Mouse (Mus musculus) fat pad, adult 2 months (tissue): ENCODE data around the gene Gm17482.
A peak's percentile ranks its signal among the peaks of the same experiment; 100 is the strongest.
"Not testable (repeated sequence)": the region's sequence is repeated elsewhere in the genome, so short reads cannot be mapped to it uniquely, and the experiment has no call there.

Experiments used
- DNase-seq: peaks from one replicate; pipeline ENCODE4 v3.0.0-alpha.2; 2011; ENCODE audit warnings: low read depth, low spot score; ENCODE audit errors: extremely low read depth

Gene Gm17482

GRCm38 (mm10) chr6:115227043-115227442 lies at the start of gene Gm17482:
Gene Gm17482, plus strand, starts transcription at chr6:115227343.
- DNase-seq, result no peak

GRCm38 (mm10) chr6:115178826-115179225 lies 48.3 kb upstream of the Gm17482 start:
- no peak for DNase-seq

- no peak for DNase-seq
These were observed 46.0 kb upstream of the Gm17482 start for GRCm38 (mm10) chr6:115181094-115181493.

GRCm38 (mm10) chr6:115191111-115191510 lies 36.0 kb upstream of the Gm17482 start:
- DNase-seq, result no peak

- no peak for DNase-seq
These were observed 26.4 kb upstream of the Gm17482 start for GRCm38 (mm10) chr6:115200753-115201152.

- DNase-seq, result no peak
These were observed 24.1 kb upstream of the Gm17482 start for GRCm38 (mm10) chr6:115203029-115203428.

GRCm38 (mm10) chr6:115210187-115210586 lies 17.0 kb upstream of the Gm17482 start:
- DNase-seq, result no peak

GRCm38 (mm10) chr6:115210820-115211219 lies 16.3 kb upstream of the Gm17482 start:
- no peak for DNase-seq

- DNase-seq, result no peak
These were observed 14.8 kb upstream of the Gm17482 start for GRCm38 (mm10) chr6:115212132-115212903.

- DNase-seq, result no peak
These were observed 14.0 kb upstream of the Gm17482 start for GRCm38 (mm10) chr6:115213129-115213528.

GRCm38 (mm10) chr6:115221215-115221641 lies 5.9 kb upstream of the Gm17482 start:
- no peak for DNase-seq

GRCm38 (mm10) chr6:115225519-115225918 lies 1.6 kb upstream of the Gm17482 start:
- DNase-seq, result no peak

GRCm38 (mm10) chr6:115227529-115227928 lies 386 bp downstream of the Gm17482 start:
- no peak for DNase-seq

- no peak for DNase-seq
These were observed 3.4 kb downstream of the Gm17482 start for GRCm38 (mm10) chr6:115230557-115230956.

GRCm38 (mm10) chr6:115231836-115232235 lies 4.7 kb downstream of the Gm17482 start:
- DNase-seq, result no peak

- no peak for DNase-seq
These were observed 5.4 kb downstream of the Gm17482 start for GRCm38 (mm10) chr6:115232562-115232961.

- DNase-seq, result peak; percentile 91
These were observed 11.2 kb downstream of the Gm17482 start for GRCm38 (mm10) chr6:115238031-115239027.

GRCm38 (mm10) chr6:115239335-115239734 lies 12.2 kb downstream of the Gm17482 start:
- DNase-seq, result no peak

- DNase-seq, result not testable (repeated sequence)
These were observed 13.3 kb downstream of the Gm17482 start for GRCm38 (mm10) chr6:115240431-115240830.

- DNase-seq, result no peak
These were observed 14.1 kb downstream of the Gm17482 start for GRCm38 (mm10) chr6:115241131-115241699.

- peak; percentile 95 for DNase-seq
These were observed 14.8 kb downstream of the Gm17482 start for GRCm38 (mm10) chr6:115241939-115242338.
